20 mouse cellular contexts compared by ENCODE assay signal in the genomic region with DNA sequence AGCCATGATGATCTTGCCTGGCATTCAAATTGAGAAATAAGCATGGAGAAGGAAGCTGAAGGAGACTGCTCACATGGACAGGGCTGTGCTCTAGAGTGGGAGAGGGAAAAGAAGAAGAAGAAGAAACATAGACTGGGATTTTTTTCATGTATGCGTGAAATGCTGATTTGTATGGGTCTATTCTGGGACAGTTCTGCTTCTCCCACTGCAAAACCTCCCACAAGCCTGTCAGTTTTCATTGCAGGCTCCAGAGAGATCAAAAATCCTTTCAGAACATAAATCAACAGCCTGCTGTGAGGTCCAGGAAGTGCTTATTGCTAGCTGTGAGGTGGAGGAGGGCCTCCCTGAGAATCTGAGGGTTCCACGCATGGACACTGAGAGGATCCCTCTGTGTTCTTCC.
A peak's percentile ranks its signal among the peaks of the same experiment; 100 is the strongest.
DNase-seq lines count a peak whose midpoint lies in the region; TF ChIP-seq lines count a peak whose summit lies in the region.
"Had no signal": no experiment of that assay in that cellular context is flagged by ENCODE, and none has a peak within 500 bp of the region (broad histone marks: within the 10 kb centered on the region; RNA-seq: fewer than 3 reads in every experiment).

No protein-coding gene starts in this region.

- H3K4me1 ChIP-seq in cortical plate, adult 2 months (ENCODE audit: control insufficient read depth, insufficient read depth, low read length) = no peaks in the 10 kb centered on the region; the same call in 1 of the 2 replicates
- H3K4me1 ChIP-seq: heart, embryonic 12.5 days; midbrain, embryonic 12.5 days had no signal

- H3K27ac ChIP-seq in cortical plate, adult 2 months (ENCODE audit: insufficient read depth, low read length) = peak overlapping the region; percentile 21; the same call in 1 of the 2 replicates
- H3K27ac ChIP-seq: hindbrain, postnatal 0 days; midbrain, embryonic 12.5 days had no signal

- intact Hi-C loops in left cerebral cortex, postnatal 4 days (cut with DNase I) = no loop called here

- no peak overlapping the region for H3K4me3 ChIP-seq in cortical plate, adult 2 months (ENCODE audit: insufficient read depth, low read length)
- H3K4me3 ChIP-seq: heart, embryonic 12.5 days; midbrain, embryonic 12.5 days had no signal

- DNase-seq in left cerebral cortex, adult 11 months (ENCODE audit: low spot score) = peak; percentile 16
- no peak for DNase-seq in left cerebral cortex, postnatal 4 days
- peak; percentile 13 to 38 for DNase-seq in frontal cortex, postnatal 36 days (ENCODE audit: low spot score in 2 of 2)
- peak; percentile 16 for DNase-seq in mesoderm, embryonic 11.5 days (ENCODE audit: low read depth, low spot score)
- no peak for DNase-seq in natural killer cell, adult 2 months (ENCODE audit: low spot score in 2 of 2)
- DNase-seq in ovary, postnatal 14 days (ENCODE audit: low spot score) = no peak
- DNase-seq: adrenal gland, postnatal 10 days; cerebellum, adult 8-10 months; cerebellum, postnatal 36 days; gastrocnemius, postnatal 10 days; heart, adult 18-20 months; heart, postnatal 10 days; kidney, postnatal 10 days; lung, postnatal 10 days; thymus, adult 2 months; thymus, postnatal 4 days had no signal

- no peak for TF ChIP-seq CTCF in cortical plate, adult 2 months (IDR thresholded peaks at IDR 0.05; ENCODE audit: extremely low read depth, insufficient read depth, low read length)

- TF ChIP-seq POLR2A in cortical plate, adult 2 months (IDR thresholded peaks at IDR 0.05; ENCODE audit: extremely low read depth, insufficient read depth, low read length) = no peak

Comparison
In these comparisons a context has a peak if more than half of its experiments do, and no peak if none do; other contexts are left out.
1. DNase-seq: peak in left cerebral cortex, adult 11 months (single experiment), frontal cortex, postnatal 36 days (2 of 2) and mesoderm, embryonic 11.5 days (single experiment); none in left cerebral cortex, postnatal 4 days (single experiment), natural killer cell, adult 2 months (0 of 2) and ovary, postnatal 14 days (single experiment).